Mouse (Mus musculus) layer of hippocampus, adult 9-11 months (tissue): ENCODE results near the gene Ndufv1.
A peak's percentile ranks its signal among the peaks of the same experiment; 100 is the strongest.
"Not testable (repeated sequence)": the region's sequence is repeated elsewhere in the genome, so short reads cannot be mapped to it uniquely, and the experiment has no call there.

Source experiments
- DNase-seq: peaks from one replicate; pipeline ENCODE4 v3.0.0; 2022

Gene Ndufv1

GRCm38 (mm10) chr19:4041500-4041899 is 28.9 kb upstream of the Ndufv1 start:
- DNase-seq = not testable (repeated sequence)

GRCm38 (mm10) chr19:4040941-4041340 is 28.3 kb upstream of the Ndufv1 start:
- not testable (repeated sequence) for DNase-seq

DNA sequence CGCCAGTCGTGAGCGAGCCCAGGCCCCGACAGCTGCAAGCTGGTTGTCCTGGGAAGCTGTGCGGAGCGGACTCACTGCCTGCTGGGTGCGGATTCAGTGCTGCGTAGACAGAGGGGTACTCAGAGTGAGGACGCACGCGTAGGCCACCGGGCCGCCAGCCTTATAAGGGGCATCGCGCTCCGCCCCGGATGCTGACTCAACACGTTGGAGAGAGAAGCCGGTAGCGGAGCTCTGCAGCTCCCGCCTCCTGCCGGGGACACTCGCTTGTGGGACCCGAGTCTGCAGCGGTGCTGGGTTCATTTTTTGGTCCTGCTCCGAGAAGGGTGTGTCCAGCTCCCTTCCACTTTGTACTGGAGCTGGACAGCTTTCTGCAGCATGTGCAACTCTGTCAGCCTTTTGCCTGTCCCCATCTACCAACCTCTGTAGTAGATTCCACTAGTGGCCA is 25.2 kb upstream of the Ndufv1 start, which contains the start of gene Gstp1:
TSS of gene Gstp1 (minus strand) at position 198 of the 445 bp plus-strand sequence.
- peak; percentile 92 for DNase-seq

DNA sequence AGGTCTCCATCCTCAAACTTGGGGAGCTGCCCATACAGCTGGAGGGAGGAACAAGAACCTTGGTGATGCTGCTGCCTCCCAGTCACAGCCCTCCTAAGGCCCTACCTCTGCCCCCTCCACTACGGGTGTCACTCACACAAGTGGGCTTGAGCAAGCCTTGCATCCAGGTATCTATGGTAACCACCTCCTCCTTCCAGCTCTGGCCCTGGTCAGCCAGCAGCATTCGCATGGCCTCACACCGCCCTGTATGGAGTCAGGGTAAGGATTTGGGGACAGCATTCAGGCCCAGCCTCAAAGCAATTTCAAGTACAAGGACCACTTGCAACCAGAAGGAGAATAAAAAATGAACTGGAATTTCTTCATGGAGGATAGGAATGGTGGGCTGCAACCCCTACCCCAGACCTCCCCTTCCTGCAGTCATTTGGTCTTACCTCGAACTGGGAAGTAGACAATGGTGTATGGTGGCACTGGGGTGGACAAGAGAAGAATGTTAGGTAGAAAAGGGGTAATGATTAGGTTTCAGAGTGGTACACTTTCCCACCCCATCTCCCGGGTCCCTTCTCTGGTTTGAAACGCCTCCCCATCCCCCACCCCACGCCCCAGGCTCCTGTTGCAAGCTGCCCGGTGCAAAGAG is 24.7 kb upstream of the Ndufv1 start:
- DNase-seq = not testable (repeated sequence)

DNA sequence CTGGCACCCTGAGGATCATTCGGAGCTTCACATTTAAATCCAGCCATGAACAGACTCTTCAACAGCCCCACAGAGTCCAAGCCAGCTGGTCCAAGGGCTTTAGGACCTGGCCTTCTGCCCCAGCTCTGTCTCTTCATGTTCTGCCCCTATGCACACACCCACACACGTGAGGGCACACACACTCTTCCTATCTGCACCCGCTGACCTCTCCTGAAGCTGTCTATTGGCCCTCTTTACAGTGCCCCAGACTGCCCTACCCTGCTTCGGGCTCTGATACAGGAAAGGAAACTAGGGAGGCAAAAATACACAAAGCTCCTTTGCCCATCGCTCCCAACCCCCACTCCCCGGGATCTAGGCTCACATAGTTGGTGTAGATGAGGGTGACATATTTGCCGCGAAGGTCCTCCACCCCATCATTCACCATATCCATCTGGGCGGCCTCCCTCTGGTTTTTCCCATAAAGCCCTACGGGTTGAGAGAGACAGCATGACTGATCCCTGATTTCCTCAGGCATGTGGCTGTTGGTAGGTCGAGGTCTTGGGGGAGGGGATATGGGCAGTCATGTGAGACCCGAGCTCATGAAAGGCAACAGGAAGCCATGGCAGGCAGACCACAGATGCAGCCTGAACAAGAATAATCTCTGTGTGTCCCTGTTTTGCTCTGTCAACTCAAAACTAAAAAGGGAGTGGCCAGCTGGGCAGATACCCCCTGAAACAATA is 23.9 kb upstream of the Ndufv1 start:
- peak; percentile 30 for DNase-seq

DNA sequence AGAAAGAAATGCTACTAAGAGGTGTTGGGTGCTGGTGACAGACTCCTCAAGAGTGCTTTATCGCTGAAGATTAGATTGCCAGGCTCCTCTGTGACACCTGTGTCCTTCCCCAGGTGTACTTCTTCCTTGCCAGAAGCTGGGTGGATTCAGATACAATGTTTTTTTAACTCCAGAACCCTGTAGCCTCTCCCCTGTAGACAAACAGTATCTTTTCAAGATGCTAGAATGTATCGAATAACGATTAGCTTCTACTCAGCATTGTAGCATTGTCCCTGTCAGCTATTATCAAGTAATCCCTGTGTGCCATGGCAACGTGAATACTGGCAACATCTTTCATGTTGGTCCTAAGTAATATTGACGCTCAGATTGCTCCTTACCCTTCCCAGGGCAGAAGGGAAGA is 21.1 kb upstream of the Ndufv1 start:
- DNase-seq = no peak

- no peak for DNase-seq
Observed at GRCm38 (mm10) chr19:4033298-4033697, 20.7 kb upstream of the Ndufv1 start.

DNA sequence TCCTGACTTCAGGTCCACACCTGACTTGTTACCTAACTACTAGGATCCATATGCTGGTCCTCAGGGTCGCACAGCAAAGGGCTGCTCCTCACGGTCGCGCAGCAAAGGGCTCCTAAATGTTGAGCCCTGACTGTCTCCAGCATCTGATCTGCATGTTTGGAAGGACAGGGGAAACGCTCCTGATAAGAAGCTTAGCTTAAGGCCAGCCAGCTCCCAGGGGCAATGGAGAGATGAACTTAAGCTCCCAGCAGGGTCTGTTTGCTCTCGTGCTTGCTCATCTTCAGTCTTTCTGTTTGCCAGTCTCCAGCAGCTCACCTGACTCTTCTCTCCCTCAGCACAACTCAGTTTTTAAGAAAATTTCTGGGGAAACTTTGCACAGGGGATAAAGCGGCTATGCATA is 20.1 kb upstream of the Ndufv1 start:
- no peak for DNase-seq

DNA sequence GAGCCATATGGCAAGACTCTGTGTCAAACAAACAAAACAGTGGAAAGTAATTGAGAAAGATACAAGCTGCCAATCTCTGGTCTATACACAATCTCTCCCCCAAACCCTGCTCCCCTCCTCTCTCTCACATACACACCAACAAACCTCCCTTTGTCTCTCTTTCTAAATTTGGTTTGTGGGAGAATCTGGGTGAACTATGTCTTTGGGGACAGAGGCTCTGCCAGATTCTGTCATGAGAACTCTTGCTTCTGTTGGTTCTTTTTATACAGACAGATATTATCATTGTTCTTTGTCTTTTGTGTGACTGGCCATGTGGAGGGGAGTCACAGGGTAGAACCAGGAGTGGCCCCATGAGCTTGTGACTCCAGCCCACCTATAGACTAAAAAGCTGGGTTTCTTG is 15.0 kb upstream of the Ndufv1 start:
- DNase-seq = peak; percentile 59

DNA sequence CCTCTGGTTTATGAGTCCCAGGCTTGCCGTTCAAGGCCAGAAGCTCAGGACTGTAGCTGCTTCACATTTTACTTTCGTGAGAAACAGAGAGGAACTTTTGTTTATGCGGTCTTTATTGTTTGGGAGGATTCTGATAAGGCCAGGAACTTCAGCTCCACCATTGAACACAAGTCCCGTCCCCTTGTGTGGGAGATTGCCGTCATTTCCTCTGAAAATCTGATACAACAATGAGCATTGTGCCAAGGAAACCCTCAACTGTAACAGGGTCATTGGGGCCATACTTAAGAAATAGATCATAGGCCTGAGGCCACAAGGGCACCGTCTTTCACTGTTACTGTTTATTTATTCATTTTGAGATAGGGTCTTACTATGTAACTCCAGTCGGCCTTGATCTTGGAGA is 10.6 kb upstream of the Ndufv1 start:
- no peak for DNase-seq

DNA sequence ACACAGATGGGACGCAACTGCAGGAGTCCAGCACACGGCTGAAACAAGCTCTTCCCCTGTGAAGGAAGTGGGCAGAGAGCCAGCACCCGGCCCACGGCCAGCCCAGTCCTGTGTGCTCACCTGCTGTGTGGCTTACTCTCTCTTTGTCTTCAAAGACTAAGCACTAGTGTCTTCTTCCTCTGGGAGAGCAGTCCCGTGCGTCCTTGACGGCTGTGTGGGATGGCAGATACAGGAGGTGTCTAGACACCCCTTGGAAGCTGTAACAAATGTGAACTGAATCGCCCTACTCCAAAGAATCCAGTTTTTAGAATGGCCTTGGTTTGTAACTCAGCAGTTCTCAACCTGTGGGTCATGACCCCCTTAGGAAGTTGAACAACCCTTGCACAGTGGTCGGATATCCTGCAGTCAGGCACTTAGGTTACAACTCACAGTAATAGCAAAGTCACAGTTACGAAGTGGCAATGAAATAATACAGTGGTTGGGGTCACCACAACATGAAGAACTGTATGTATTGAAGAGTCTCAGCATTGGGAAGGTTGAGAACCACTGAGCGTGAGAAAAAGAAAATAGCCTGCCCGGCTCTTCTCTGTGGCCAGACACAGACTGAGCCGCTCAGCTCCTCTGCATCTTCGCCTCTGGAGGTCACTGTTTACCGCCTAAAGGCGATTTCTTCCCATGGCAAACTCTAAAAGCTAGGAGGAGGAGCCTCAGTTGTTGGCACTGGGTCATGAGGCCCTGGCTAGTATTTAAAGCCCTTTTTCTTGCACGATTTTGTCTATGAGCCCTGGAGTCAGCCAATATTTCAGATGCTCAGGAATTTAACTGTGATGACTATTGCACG is 6.4 kb upstream of the Ndufv1 start:
- peak; percentile 83 for DNase-seq

DNA sequence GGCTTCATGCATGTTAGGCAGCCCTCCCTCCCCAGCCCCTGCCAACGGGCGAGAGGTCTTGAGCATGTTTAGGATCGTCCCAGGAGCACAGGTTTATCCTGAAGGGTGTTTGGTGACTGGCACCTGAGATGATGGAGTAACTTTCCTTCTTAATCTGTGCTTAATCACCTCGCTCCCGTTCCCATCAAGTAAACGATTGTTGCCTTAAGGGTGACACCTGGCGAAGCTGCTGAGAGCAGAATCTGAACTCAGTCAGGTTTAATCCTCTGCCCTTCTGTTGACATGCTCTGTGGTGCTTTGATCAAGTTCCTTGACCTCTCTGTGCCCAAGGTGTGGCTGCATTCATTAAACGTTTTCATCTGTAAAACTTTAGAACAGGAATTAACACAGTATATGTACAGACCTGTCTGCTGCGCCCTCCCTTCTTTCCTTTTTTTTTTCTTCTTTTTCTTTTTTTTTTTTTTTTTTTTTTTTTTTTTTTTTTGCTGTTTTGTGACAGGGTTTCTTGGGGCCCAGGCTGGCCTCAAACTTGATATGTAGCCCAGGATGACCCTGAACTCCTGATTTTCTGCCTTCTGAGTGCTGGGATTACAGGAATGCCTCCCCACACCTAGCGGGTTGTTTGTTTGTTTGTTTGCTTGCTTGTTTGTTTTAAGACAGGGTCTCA is 5.4 kb upstream of the Ndufv1 start:
- DNase-seq = no peak

- no peak for DNase-seq
Observed at GRCm38 (mm10) chr19:4015635-4016034, 3.0 kb upstream of the Ndufv1 start.

GRCm38 (mm10) chr19:4014802-4015201 is 2.2 kb upstream of the Ndufv1 start:
- DNase-seq = no peak

DNA sequence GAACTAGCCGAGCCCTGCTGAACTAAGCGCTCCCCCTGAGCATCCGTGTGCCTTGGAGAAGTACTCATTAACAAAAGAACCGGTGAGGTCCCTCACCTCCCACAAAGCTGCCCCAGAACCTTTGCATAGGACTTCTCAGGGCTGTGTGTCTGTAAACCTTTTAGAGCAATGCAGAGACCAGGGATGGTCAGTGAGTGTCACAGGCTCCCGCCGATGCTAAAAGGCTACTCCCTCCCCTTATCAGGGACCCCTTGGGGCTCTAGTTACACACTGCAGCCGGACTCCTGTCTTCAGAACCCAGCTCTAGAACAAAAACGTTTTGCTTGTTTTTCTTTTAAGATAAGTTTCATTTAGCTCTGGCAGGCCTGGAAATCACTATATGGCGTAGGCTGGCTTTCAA is 460 bp upstream of the Ndufv1 start:
- no peak for DNase-seq

DNA sequence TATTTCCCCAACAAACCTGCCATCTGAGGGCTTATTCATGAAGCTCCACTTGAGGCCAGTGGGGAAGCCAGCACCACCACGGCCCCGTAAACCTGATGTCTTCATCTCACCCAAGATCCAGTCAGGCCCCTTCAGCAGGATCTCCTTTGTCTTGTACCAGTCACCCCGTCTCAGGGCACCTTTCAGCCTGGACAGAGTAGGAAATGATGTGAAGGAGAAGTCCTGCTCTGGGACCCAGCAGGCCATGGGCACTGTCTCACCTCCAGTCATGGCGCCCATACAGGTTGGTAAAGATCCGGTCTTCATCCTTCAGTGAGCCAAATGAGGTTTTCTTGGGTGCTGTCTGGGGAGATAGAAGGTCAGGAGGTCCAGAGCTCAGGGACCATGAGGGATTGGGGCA is 1.5 kb downstream of the Ndufv1 start:
- DNase-seq = no peak

GRCm38 (mm10) chr19:4005971-4006370 is 6.6 kb downstream of the Ndufv1 start:
- DNase-seq = no peak

DNA sequence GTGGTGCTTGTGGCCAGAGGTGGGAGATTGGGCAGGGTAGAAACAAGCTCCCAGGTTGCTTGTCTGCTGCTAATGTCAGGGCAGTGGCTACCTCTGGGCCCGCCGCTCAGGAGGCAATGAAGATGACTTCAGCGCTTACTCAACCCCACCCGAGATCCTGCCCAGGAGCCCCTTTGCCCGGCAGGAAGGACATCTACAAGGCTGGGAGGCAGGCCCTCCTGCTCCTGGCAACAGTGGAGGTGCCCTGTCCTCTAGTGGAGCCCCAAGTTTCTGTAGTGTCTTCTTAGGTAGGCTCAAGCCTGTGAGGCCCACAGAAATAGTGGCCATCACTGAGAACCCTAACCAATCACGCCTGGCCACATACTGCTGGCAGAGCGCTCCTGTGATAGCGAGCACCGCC is 7.5 kb downstream of the Ndufv1 start:
- DNase-seq = no peak

DNA sequence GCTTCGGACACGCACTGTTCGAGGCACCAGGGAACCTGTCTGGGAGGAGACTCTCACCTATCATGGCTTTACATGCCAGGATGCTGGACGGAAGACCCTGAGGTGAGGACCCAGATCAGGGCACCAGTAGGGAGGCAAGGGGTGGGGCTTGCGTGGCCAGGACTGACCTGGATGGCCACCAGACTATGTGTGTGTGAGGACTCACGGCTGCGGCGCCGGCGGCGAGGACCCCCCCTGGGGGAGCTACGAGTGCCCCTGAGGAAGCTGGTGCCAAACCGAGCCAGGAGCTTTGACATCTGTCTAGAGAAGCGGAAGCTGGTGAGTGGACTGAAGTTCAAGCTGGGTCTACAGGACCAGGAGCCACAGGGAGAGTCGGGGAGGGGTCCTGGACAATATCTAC is 8.3 kb downstream of the Ndufv1 start:
- DNase-seq = no peak

DNA sequence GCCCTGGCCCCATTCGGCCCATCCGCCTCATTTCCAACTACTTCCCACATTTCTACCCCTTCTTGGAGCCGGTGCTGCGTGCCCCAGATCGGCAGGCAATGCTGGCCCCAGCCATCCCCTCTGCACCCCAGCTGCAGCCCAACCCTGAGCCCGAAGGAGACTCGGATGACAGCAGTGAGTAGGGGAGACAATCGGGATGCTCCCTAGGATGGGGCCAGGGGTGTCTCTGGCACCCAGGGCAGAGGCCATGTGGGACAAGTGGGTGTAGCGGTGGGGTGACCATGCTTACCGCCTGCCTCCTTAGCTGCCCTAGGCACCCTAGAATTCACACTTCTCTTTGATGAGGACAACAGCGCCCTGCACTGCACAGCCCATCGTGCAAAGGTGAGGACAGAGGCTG is 9.0 kb downstream of the Ndufv1 start:
- no peak for DNase-seq

DNA sequence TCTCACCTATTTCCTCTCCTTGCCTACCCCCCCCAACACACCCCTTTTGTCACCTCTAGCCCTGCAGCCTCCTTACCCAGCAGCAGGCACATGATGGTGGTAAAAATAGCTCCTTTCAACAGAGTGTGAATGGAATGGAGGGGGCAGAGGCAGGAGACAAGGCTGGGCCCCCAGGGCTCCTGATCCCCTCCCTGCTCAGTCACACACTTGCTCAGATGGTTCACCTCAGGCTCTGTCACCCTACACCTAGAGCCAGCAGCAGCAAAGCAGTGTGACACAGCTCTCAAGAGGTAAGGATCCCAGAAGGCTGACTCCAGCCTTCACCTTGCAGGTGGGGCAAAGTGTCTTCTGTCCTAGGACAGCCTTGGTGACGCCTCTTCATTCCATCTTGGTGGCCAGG is 9.5 kb downstream of the Ndufv1 start, which contains the start of gene Doc2g:
TSS of gene Doc2g (plus strand) at position 202 of the 400 bp plus-strand sequence.
- DNase-seq = no peak

DNA sequence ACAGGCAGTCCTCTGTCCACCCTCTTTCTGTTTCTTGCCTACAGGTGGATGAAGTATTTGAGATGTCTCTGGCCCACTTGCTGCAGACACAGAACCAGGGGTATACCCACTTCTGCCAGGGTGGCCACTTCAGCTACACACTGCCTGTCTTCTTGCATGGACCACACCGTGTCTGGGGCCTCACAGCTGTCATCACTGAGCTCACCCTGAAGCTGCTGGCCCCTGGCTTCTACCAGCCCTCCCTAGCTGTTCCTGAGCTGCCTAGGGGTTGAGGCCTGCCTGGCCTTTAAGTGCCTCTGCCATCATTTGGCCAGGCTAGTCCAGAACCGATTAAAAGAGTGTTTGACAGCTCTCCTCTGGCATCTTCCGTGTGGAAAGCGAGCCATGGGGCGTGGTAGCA is 10.9 kb downstream of the Ndufv1 start:
- no peak for DNase-seq

GRCm38 (mm10) chr19:4000949-4001525 is 11.6 kb downstream of the Ndufv1 start:
- no peak for DNase-seq
